Mouse (Mus musculus) heart, embryonic 13.5 days (tissue): ENCODE measurements around the gene Palb2. TPM values are rescaled to one million over a fixed set of nuclear protein-coding genes. Genes with fewer than 3 reads are reported as not detected.
"Not testable (repeated sequence)": the region's sequence is repeated elsewhere in the genome, so short reads cannot be mapped to it uniquely, and the experiment has no call there.

Experiments
- ATAC-seq: fragments of 200-750 bp; cut with Nextera tagmentation; 2 replicates; pipeline ENCODE4 v1.8.0; 2017; ENCODE audit warnings: moderate TSS enrichment; ENCODE audit not compliant: insufficient number of reproducible peaks, low FRiP score, low TSS enrichment; ENCODE audit errors: extremely low read depth
- H3K27ac ChIP-seq: fragments of 300-500 bp; sonication (generic); replicated peaks from 2 replicates; pipeline ENCODE4 v1.5.1; 2015; ENCODE audit warnings: moderate library complexity, mild to moderate bottlenecking, inconsistent platforms
- H3K27me3 ChIP-seq: fragments of 300-500 bp; sonication (generic); replicated peaks from 2 replicates; pipeline ENCODE4 v1.6.1; 2015; ENCODE audit warnings: mild to moderate bottlenecking, inconsistent platforms
- H3K36me3 ChIP-seq: fragments of 300-500 bp; sonication (generic); 2 replicates; pipeline ENCODE4 v1.6.1; 2015; ENCODE audit warnings: mild to moderate bottlenecking, inconsistent platforms
- H3K4me1 ChIP-seq: fragments of 300-500 bp; sonication (generic); 2 replicates; pipeline ENCODE4 v1.6.1; 2015; ENCODE audit warnings: inconsistent platforms
- H3K4me2 ChIP-seq: fragments of 300-500 bp; sonication (generic); 2 replicates; pipeline ENCODE4 v1.6.1; 2015; ENCODE audit warnings: inconsistent platforms, mild to moderate bottlenecking, moderate library complexity
- H3K4me3 ChIP-seq: fragments of 300-500 bp; sonication (generic); 2 replicates; pipeline ENCODE4 v1.5.1; 2015; ENCODE audit warnings: moderate library complexity, mild to moderate bottlenecking, inconsistent platforms
- H3K9ac ChIP-seq: fragments of 300-500 bp; sonication (generic); 2 replicates; pipeline ENCODE4 v1.6.1; 2015; ENCODE audit warnings: inconsistent platforms, mild to moderate bottlenecking, moderate library complexity
- H3K9me3 ChIP-seq: fragments of 300-500 bp; sonication (generic); 2 replicates; pipeline ENCODE4 v1.6.1; 2016; ENCODE audit warnings: inconsistent platforms
- WGBS: fragments of 180-500 bp; shearing (Covaris S2); methylation state at CpG from one replicate; pipeline ENCODE4 v1.1.7; 2015; ENCODE audit warnings: mixed read lengths; 5-methylcytosine and 5-hydroxymethylcytosine counted together
- polyA plus RNA-seq: library from polyadenylated mRNA; unstranded; fragments of >200 nt; fragmentation: Nextera tagmentation; extraction: Ambion mirVana; gene quantifications from 2 replicates; pipeline ENCODE4 v1.2.1, GENCODE M21; 2015

Gene Palb2
- polyA plus RNA-seq, 1 experiment from 2014 or later, result 9.5 TPM

DNA sequence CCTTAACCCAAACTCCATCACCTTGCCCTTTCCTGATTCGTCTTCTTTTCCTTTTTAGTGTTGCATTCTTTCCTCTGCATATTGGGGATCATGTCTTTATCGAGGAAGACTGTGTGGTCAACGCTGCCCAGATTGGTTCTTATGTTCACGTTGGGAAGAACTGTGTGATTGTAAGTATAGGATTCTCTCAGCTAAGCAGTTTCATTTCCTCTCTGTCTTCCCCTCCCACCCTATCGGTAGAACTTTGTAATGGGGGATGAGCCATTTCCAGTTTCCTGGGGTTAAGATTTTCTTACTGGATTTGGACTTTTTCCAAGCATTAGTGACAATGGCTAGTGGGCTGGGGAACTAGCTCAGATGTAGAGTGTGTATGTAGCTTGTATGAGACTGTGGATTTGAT, 5.4 kb upstream of the Palb2 start:
- no peak overlapping the region for H3K9ac ChIP-seq
- WGBS, result 92% methylated on average over 5 of the region's 5 CpGs
- no peaks in the 10 kb centered on the region for H3K9me3 ChIP-seq
- ATAC-seq, result no peak
- H3K36me3 ChIP-seq, result peaks cover 87% of the 10 kb centered on the region
- H3K4me3 ChIP-seq, result no peak overlapping the region
- no peaks in the 10 kb centered on the region for H3K27me3 ChIP-seq
- peaks cover 7% of the 10 kb centered on the region for H3K4me1 ChIP-seq
- H3K27ac ChIP-seq, result no peak overlapping the region
- H3K4me2 ChIP-seq, result no peak overlapping the region

DNA sequence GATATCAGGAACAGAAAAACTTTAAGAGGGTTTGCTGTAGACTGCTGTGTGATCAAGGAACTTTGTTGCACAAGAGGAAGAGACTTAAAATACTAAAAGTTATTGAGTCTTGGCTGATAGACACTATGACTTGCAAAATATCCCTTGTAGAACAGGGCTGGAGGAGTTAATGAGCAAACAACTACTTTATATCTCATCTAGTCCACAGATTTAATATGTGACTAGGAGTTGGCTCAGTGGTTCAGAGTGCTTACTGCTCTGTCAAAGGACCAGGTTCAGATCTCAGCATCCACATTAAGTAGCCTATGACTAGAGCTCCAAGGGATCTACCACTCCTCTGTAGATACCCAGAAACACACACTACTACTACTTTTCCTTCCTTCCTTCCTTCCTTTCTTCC, 4.3 kb upstream of the Palb2 start:
- H3K27ac ChIP-seq, result no peak overlapping the region
- no peak overlapping the region for H3K4me3 ChIP-seq
- peaks cover 77% of the 10 kb centered on the region for H3K36me3 ChIP-seq
- H3K4me1 ChIP-seq, result peaks cover 11% of the 10 kb centered on the region
- H3K9me3 ChIP-seq, result no peaks in the 10 kb centered on the region
- ATAC-seq, result no peak
- H3K9ac ChIP-seq, result no peak overlapping the region
- H3K27me3 ChIP-seq, result no peaks in the 10 kb centered on the region
- H3K4me2 ChIP-seq, result no peak overlapping the region

- Histone ChIP-seq H3K4me2 (no peak overlapping the region), H3K9me3 (no peaks in the 10 kb centered on the region), H3K4me3 (no peak overlapping the region), H3K27ac (no peak overlapping the region), H3K27me3 (no peaks in the 10 kb centered on the region), H3K4me1 (peaks cover 20% of the 10 kb centered on the region), H3K36me3 (peaks cover 57% of the 10 kb centered on the region), H3K9ac (no peak overlapping the region)
- no peak for ATAC-seq
- WGBS, result 65% methylated on average over 10 of the region's 10 CpGs
Observed at GRCm38 (mm10) chr7:122135070-122135469, 2.3 kb upstream of the Palb2 start.

- H3K4me1 ChIP-seq, result peaks cover 20% of the 10 kb centered on the region
- H3K4me2 ChIP-seq, result peak overlapping the region; percentile 80
- H3K36me3 ChIP-seq, result peaks cover 48% of the 10 kb centered on the region
- peak overlapping the region; percentile 88 for H3K9ac ChIP-seq
- H3K4me3 ChIP-seq, result peak overlapping the region; percentile 93
- ATAC-seq, result no peak
- H3K9me3 ChIP-seq, result no peaks in the 10 kb centered on the region
- H3K27me3 ChIP-seq, result no peaks in the 10 kb centered on the region
- peak overlapping the region; percentile 75 for H3K27ac ChIP-seq
- 13% methylated on average over 8 of the region's 8 CpGs for WGBS
Observed at GRCm38 (mm10) chr7:122133338-122133625, 497 bp upstream of the Palb2 start.

DNA sequence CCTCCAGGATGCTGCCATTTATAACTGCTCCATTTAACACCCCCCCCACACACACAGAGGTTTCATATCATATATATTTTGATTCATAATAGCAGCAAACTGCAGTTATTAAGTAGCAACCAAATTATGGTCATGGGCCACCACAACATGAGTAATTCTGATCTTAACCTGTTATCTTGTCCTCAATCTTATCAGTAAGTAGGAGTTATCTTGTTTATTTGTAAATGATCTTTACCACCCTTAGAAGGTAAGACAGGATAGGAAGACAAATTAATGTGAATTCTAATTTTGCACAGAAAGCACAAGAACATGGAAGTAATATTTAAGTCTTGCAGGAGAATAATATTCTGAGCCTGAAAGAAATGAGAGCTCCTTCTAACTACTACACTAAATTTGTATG, 951 bp downstream of the Palb2 start:
- Histone ChIP-seq H3K4me2 (peak overlapping the region; percentile 90), H3K4me3 (peak overlapping the region; percentile 93), H3K36me3 (peaks cover 48% of the 10 kb centered on the region), H3K9me3 (no peaks in the 10 kb centered on the region), H3K27me3 (no peaks in the 10 kb centered on the region), H3K27ac (no peak overlapping the region), H3K4me1 (peaks cover 20% of the 10 kb centered on the region), H3K9ac (peak overlapping the region; percentile 88)
- no peak for ATAC-seq

DNA sequence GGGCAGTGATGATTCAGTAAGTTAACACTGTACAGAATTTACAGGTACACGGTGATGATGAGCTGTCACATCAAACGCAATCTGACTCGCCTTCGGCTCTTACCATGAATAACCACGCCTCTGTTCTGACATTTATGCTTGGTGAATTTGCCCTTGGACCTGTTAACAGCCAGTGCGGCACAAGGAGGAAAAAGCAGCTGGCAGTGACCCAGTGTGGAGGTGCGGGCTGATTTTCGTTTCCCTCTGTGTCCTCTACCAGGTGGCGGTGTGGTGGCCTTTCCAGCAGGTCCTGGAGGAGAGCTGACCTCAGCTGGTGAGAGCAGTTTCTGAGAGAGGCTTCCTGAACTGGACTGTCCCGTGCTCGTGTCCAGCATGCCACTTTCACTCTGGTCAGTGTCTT, 5.8 kb downstream of the Palb2 start:
- no peaks in the 10 kb centered on the region for H3K27me3 ChIP-seq
- no peak overlapping the region for H3K9ac ChIP-seq
- no peak for ATAC-seq
- peaks cover 8% of the 10 kb centered on the region for H3K4me1 ChIP-seq
- H3K4me3 ChIP-seq, result no peak overlapping the region
- no peaks in the 10 kb centered on the region for H3K9me3 ChIP-seq
- H3K4me2 ChIP-seq, result no peak overlapping the region
- 88% methylated on average over 11 of the region's 11 CpGs for WGBS
- peaks cover 66% of the 10 kb centered on the region for H3K36me3 ChIP-seq
- H3K27ac ChIP-seq, result no peak overlapping the region

- Histone ChIP-seq H3K4me3 (no peak overlapping the region), H3K4me2 (no peak overlapping the region), H3K27me3 (no peaks in the 10 kb centered on the region), H3K4me1 (no peaks in the 10 kb centered on the region), H3K36me3 (peaks cover 77% of the 10 kb centered on the region), H3K9me3 (no peaks in the 10 kb centered on the region), H3K9ac (no peak overlapping the region), H3K27ac (no peak overlapping the region)
- 78% methylated on average over 8 of the region's 8 CpGs for WGBS
- no peak for ATAC-seq
Observed at GRCm38 (mm10) chr7:122125636-122126035, 7.1 kb downstream of the Palb2 start.

- H3K4me3 ChIP-seq, result no peak overlapping the region
- H3K4me2 ChIP-seq, result no peak overlapping the region
- no peak for ATAC-seq
- no peaks in the 10 kb centered on the region for H3K27me3 ChIP-seq
- H3K9ac ChIP-seq, result no peak overlapping the region
- no peaks in the 10 kb centered on the region for H3K4me1 ChIP-seq
- H3K27ac ChIP-seq, result no peak overlapping the region
- 73% methylated on average over 4 of the region's 4 CpGs for WGBS
- H3K36me3 ChIP-seq, result peaks cover 87% of the 10 kb centered on the region
- H3K9me3 ChIP-seq, result no peaks in the 10 kb centered on the region
Observed at GRCm38 (mm10) chr7:122123518-122123917, 9.3 kb downstream of the Palb2 start.

GRCm38 (mm10) chr7:122108206-122108605, 24.6 kb downstream of the Palb2 start:
- Histone ChIP-seq H3K4me3 (no peak overlapping the region), H3K36me3 (peaks cover 57% of the 10 kb centered on the region), H3K9ac (no peak overlapping the region), H3K4me1 (no peaks in the 10 kb centered on the region), H3K27ac (no peak overlapping the region), H3K27me3 (no peaks in the 10 kb centered on the region), H3K9me3 (no peaks in the 10 kb centered on the region), H3K4me2 (no peak overlapping the region)
- ATAC-seq, result no peak
- WGBS, result 91% methylated on average over 6 of the region's 6 CpGs

DNA sequence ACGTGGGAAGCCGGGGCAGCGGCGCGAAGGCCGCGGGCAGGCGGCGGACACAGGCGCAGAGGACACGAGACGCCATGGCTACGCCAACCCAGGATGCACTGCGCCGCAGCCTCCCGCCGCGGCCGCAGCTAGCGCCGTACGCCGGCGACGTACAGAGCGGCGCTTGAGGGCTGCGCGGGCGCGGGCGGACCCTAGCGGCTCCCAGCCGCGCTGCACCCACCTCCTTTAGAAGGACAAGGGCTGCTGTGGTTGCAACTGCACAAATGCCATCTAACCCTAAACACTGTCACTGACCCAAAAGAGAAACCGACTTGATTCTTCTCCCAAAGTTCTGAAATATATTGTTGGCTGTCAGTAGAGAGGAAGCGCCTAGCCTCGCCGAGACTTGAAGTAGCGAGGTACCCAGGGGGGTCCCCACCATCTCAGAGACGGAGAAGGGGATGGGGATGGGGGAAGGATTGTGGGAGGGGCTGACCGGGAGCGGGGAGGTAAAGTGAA, 31.0 kb downstream of the Palb2 start, which contains the start of gene Ndufab1:
TSS of gene Ndufab1 (minus strand) at position 140 of the 498 bp plus-strand sequence.
- Histone ChIP-seq H3K4me2 (peak within 1 kb of the TSS; percentile 98), H3K9ac (peak within 1 kb of the TSS; percentile 93), H3K4me3 (peak within 1 kb of the TSS; percentile 74), H3K27me3 (no peaks in the 10 kb centered on the region), H3K4me1 (peaks cover 20% of the 10 kb centered on the region), H3K36me3 (peaks cover 30% of the 10 kb centered on the region), H3K27ac (peak within 1 kb of the TSS; percentile 75), H3K9me3 (no peaks in the 10 kb centered on the region)
- WGBS, result under 1% methylated on average over 32 of the region's 43 CpGs
- ATAC-seq, result peak; percentile 98

DNA sequence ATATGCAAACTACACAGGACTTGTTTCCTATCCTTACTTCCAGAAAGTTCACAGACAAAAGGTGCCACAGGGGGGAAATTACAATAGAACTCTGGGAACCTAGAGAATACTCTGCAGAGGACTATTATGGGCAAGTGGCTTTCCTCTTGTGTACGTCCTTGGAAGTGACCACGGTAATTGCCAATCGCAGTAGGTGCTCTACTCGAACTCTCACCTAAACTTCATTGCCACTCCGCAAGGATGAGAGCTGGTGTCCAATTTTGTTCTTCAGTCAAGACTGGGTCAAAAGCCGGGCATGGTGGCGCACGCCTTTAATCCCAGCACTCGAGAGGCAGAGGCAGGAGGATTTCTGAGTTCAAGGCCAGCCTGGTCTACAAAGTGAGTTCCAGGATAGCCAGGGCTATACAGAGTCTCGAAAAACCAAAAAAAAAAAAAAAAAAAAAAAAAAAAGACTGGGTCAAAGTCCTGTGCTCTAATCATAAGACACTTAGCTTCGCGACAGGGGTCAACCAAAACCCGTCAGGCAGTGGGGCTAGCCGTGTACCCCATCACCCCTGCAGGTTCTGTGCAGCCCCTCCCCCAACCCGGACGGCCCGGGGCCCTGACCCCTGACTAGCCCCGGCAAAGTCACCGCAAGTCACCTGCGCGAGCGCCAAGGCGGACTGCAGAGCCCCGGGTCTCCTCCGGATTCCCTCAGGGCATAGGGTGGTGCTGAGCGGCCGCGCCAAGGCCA, 31.6 kb downstream of the Palb2 start:
- H3K4me2 ChIP-seq, result peak overlapping the region; percentile 98
- WGBS, result 5% methylated on average over 28 of the region's 28 CpGs
- H3K27me3 ChIP-seq, H3K9me3 ChIP-seq: not testable (repeated sequence)
- peaks cover 20% of the 10 kb centered on the region for H3K4me1 ChIP-seq
- H3K27ac ChIP-seq, result peak overlapping the region; percentile 75
- H3K36me3 ChIP-seq, result peaks cover 32% of the 10 kb centered on the region
- ATAC-seq, result peak; percentile 73
- peak overlapping the region; percentile 74 for H3K4me3 ChIP-seq
- H3K9ac ChIP-seq, result peak overlapping the region; percentile 93

DNA sequence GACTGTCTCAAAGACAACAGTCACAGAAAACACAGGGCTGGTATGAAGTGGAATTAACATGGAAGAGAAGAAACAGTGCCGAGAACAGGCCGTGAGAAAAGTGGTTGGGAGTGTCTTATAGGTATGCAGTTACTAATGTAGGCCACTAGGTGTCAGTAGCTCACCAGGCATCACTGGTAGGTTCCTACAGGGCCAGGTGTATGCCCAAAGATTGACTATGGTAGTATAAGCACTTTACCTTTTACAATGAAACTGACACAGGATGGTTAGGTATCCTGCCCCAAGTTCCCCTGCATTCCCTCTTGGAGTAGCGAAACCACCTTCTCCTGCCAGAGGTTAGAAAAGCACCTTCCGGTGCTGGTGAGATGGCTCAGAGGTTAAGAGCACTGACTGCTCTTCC, 33.6 kb downstream of the Palb2 start:
- 64% methylated on average over 4 of the region's 4 CpGs for WGBS
- Histone ChIP-seq H3K27me3 (no peaks in the 10 kb centered on the region), H3K9me3 (no peaks in the 10 kb centered on the region), H3K4me1 (peaks cover 20% of the 10 kb centered on the region), H3K36me3 (peaks cover 52% of the 10 kb centered on the region), H3K9ac (no peak overlapping the region), H3K27ac (no peak overlapping the region), H3K4me3 (no peak overlapping the region), H3K4me2 (no peak overlapping the region)
- no peak for ATAC-seq
